Mouse (Mus musculus) subcutaneous adipose tissue, adult 2 months (tissue): ENCODE results near the gene Ankrd31. TPM values are rescaled to one million over a fixed set of nuclear protein-coding genes. Genes with fewer than 3 reads are reported as not detected.

ENCODE experiments used
- polyA plus RNA-seq: library from polyadenylated mRNA; depleted of rRNA; stranded (reverse); fragments of >200 nt; gene quantifications from 2 replicates; pipeline ENCODE4 v1.2.3, GENCODE M21; 2012; ENCODE audit warnings: low replicate concordance; rRNA removed

The Ankrd31 gene
- not detected in 2 replicates for polyA plus RNA-seq

DNA sequence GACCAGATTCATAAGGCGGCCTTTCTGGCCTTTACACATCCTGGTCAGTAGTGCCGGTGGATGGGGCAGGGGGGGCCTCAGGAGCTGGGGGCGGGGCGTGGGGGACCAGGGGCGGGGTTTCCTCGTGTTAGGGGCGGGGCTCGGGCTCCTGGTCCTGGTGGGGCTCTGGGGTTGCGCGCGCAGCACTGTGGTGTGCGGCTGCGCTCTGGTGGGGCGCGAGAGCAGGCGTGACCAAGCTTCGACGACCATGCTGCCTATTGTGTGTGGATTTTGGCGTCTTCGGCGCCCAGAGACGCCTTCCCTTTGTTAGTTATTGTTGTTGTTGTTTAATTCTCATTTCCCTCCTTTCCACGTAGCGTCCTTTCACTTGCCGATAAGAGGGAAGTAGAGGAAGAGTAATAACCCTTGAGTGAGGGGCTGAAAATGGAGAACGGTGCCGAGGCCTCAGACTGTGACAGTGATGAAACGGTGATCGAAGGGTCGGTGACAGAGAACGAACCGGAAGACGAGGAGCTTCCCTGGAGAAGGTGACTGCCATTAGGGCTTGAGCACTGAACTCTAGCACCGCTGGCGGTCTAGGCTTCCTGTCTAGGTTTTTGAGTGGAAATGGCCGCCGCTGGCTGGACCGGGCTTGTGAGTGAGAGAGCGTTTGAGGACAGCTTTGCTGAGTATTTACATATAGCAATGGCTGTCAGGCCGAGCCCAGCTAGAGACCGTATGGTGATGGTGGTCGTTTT lies at the start of gene Ankrd31:
Gene Ankrd31 (plus strand): TSS at position 164 of the 737 bp plus-strand sequence.

DNA sequence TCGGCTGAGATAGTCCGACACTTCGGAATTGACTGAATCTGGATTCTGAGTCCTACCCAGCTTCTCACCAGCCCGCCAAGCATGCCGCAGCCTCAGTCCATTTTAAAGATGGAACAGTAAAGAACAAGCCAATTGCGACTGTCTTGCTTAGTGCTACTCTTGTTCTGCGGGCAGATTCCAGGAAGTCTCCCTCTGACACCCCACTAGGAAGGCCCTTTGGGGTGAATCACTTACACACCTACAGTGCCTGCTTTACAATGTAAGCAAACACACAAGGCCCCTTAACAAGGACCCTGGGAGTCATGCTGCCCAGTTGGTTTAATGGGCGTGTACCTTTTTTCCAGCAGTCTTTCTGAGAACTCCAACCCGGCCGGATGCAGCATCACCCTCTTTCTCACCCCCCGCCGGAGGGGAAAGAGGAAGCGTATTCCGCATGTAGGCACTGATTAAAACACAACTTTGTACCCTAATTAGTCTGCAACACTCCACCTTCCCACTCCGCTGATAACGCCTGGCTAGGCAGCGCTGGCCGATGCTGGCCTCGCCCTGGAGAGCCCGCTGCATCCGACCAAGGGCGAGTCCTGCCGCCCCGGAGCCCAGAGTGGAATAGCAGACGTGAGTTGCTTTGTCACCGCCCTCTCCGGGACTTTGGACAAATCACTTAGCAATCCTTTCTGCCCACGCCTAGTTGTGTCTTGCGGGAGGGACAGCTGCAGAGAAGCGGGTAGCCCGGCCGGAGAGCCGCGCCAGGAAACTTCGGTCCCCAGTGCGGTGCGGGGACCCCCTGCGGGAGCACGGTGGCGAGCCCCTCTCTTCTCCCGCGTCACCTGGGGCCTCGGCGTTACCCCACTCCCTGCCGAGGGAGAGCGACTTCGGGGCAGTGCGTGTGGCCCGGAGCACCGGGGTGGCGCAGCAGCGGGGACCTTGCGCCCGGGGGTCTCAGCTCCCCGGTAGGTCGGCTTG lies 176.2 kb downstream of the Ankrd31 start, which contains the start of gene Gcnt4:
Gene Gcnt4 (plus strand): TSS at position 691 of the 963 bp plus-strand sequence.

Other genes with a start within 250 kb of the Ankrd31 start
- gene Polk, start 205.7 kb upstream of the Ankrd31 start, polyA plus RNA-seq = 2.2 and 2.3 TPM in 2 replicates
- gene Col4a3bp, start 205.7 kb upstream of the Ankrd31 start, polyA plus RNA-seq = 12.0 and 14.5 TPM in 2 replicates
- 6.7 and 16.0 TPM in 2 replicates for gene Hmgcr, start 77.3 kb upstream of the Ankrd31 start, polyA plus RNA-seq
- 0.10 and 0.51 TPM in 2 replicates for gene Gcnt4, start 176.4 kb downstream of the Ankrd31 start, polyA plus RNA-seq